Mouse (Mus musculus): ENCODE data around the gene Sema3a.

GRCm38 (mm10) chr5:13389995-13390394, 264.8 kb downstream of the Sema3a start:
- TF ChIP-seq EP300 (IDR thresholded peaks at IDR 0.05): no peak
- no peak for TF ChIP-seq CTCF (IDR thresholded peaks at IDR 0.05)

All from lung, postnatal 0 days (tissue).